Mouse (Mus musculus) liver, embryonic 15.5 days (tissue): ENCODE measurements around the gene Tradd. TPM values are rescaled to one million over a fixed set of nuclear protein-coding genes. Genes with fewer than 3 reads are reported as not detected.

Experiments used
- ATAC-seq: fragments of 200-750 bp; cut with Nextera tagmentation; 2 replicates; pipeline ENCODE4 v1.8.0; 2017; ENCODE audit warnings: moderate number of reproducible peaks, mild to moderate bottlenecking, moderate library complexity; ENCODE audit not compliant: insufficient read depth
- H3K27ac ChIP-seq: fragments of 300-500 bp; sonication (generic); replicated peaks from 2 replicates; pipeline ENCODE4 v1.5.1; 2015; ENCODE audit warnings: mild to moderate bottlenecking, inconsistent platforms
- H3K27me3 ChIP-seq: fragments of 300-500 bp; sonication (generic); 2 replicates; pipeline ENCODE4 v1.6.1; 2015; ENCODE audit warnings: mild to moderate bottlenecking, inconsistent platforms
- H3K36me3 ChIP-seq: fragments of 300-500 bp; sonication (generic); replicated peaks from 2 replicates; pipeline ENCODE4 v1.6.1; 2015; ENCODE audit warnings: moderate library complexity, mild to moderate bottlenecking, inconsistent platforms
- H3K4me1 ChIP-seq: fragments of 300-500 bp; sonication (generic); replicated peaks from 2 replicates; pipeline ENCODE4 v1.6.1; 2015; ENCODE audit warnings: inconsistent platforms
- H3K4me2 ChIP-seq: fragments of 300-500 bp; sonication (generic); 2 replicates; pipeline ENCODE4 v1.6.1; 2015; ENCODE audit warnings: moderate library complexity, mild to moderate bottlenecking, inconsistent platforms
- H3K4me3 ChIP-seq: fragments of 300-500 bp; sonication (generic); replicated peaks from 2 replicates; pipeline ENCODE4 v1.5.1; 2015; ENCODE audit warnings: mild to moderate bottlenecking, inconsistent platforms
- H3K9ac ChIP-seq: fragments of 300-500 bp; sonication (generic); 2 replicates; pipeline ENCODE4 v1.6.1; 2015; ENCODE audit warnings: moderate library complexity, mild to moderate bottlenecking, inconsistent platforms
- H3K9me3 ChIP-seq: fragments of 300-500 bp; sonication (generic); replicated peaks from 2 replicates; pipeline ENCODE4 v1.6.1; 2016; ENCODE audit warnings: inconsistent platforms
- WGBS: fragments of 180-500 bp; shearing (Covaris S2); methylation state at CpG from one replicate; pipeline ENCODE4 v1.1.7; 2015; ENCODE audit warnings: mixed read lengths; ENCODE audit not compliant: insufficient replicate concordance; 5-methylcytosine and 5-hydroxymethylcytosine counted together
- polyA plus RNA-seq: library from polyadenylated mRNA; unstranded; fragments of >200 nt; fragmentation: Nextera tagmentation; extraction: Ambion mirVana; gene quantifications from 2 replicates; pipeline ENCODE4 v1.2.1, GENCODE M21; 2015

Gene Tradd
- polyA plus RNA-seq = 14.9 and 15.5 TPM in 2 replicates

DNA sequence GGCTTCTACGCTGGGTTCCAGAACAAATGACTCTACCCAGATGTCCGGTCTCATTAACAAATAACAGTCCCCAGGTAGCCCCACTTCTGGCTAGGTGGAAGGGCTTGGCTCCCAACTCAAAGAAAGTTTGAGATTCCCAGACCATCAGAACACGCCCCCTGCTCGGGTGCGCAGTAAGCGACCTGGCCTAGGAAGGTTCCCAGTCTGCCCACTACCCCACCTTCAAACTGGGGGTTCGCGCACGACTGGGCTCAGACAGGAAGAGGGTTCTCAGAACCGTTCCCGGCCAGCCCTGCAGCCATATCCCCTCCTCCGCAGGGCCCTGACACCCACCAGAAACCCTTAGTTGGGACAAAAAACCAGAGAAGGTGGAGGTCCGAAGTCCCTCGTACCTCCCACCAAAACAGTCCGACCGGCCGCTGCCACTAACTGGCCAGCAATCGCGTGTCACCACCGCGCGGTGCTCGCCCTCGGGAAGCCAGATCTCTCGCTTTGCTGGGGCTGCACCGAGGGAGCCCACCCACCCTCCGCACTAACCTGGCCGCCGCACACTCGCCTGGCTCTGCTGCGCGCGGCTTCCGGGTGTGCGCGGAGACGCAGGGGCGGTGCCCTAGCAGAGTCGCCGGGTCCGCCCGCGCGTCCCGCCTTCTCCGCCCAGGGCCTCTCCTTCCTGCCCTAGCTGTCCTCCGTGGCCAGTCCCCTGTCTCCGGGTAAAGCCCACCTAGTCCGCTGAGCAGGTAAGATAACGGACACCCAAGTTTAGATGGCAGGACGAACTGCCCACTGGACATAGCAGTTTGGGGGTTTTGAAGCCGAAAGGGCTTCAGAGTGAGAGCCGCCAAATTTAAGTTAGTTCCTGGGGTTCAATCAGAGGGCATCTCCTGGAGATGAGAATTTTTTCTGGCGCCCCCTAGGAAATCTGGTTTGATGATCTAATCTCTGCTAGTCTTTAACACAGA lies at the start of gene Tradd, which contains the start of gene Fbxl8:
TSS of gene Tradd (minus strand) at position 586 of the 959 bp plus-strand sequence.
TSS of gene Fbxl8 (plus strand) at position 625 of the 959 bp plus-strand sequence.
- ATAC-seq = peak; percentile 81
- Histone ChIP-seq H3K4me2 (peak within 1 kb of the TSS; percentile 97), H3K9me3 (no peaks in the 10 kb centered on the region), H3K4me1 (peaks cover 67% of the 10 kb centered on the region), H3K9ac (peak within 1 kb of the TSS; percentile 80), H3K27me3 (peaks cover 93% of the 10 kb centered on the region), H3K36me3 (no peaks in the 10 kb centered on the region), H3K27ac (peak within 1 kb of the TSS; percentile 31; the same call in 1 of the 2 replicates), H3K4me3 (peak within 1 kb of the TSS; percentile 74)
- WGBS = 1% methylated on average over 54 of the region's 54 CpGs

DNA sequence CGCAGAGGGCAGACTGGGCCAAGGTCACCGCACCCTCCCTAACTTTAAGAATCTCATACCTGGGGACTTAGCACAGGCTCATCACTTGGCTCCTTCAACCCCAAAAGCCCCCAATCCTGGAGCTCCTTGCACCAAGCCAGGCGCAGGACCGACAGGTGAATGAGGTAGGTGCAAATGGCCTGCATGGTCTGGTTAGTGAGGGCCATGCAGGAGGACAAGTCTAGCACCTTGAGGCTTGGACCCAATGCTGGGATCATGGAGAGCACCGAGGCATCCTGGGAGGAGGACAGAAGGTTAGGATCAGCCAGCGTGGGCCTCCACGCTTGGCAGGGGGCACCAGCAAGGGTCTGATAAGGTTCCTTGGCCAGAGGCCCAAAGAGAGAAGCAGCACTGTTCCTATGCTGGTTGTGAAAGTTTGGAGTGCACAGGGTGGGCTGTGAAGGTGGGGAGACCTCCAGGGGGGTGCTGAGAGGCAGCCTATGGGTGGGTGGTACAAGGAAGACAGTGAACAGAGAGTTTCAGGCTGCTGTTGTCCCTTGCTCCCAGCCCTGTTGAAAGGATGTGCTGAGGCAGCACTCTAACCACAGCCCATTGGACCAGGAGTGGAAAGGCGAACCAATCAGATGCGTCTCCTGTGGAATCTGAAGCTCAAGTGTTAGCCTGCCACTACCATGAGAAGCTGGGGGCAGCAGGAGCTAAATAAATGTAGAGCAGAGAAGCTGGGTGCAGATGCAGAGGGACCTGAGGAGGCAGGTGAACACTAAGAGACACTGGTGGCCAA lies 49.4 kb upstream of the Tradd start:
- peak overlapping the region; percentile 35; the same call in 1 of the 2 replicates for H3K9ac ChIP-seq
- H3K27ac ChIP-seq = peak overlapping the region; percentile 60
- H3K4me2 ChIP-seq = peak overlapping the region; percentile 54
- H3K4me1 ChIP-seq = peaks cover 59% of the 10 kb centered on the region
- ATAC-seq = peak; percentile 22
- no peaks in the 10 kb centered on the region for H3K9me3 ChIP-seq
- H3K27me3 ChIP-seq = no peaks in the 10 kb centered on the region
- H3K36me3 ChIP-seq = peaks cover 100% of the 10 kb centered on the region
- H3K4me3 ChIP-seq = no peak overlapping the region
- WGBS = 72% methylated on average over 9 of the region's 9 CpGs

- ATAC-seq = peak; percentile 60
- Histone ChIP-seq H3K9me3 (no peaks in the 10 kb centered on the region), H3K4me3 (no peak overlapping the region), H3K4me2 (peak overlapping the region; percentile 54), H3K27me3 (no peaks in the 10 kb centered on the region), H3K9ac (peak overlapping the region; percentile 35; the same call in 1 of the 2 replicates), H3K27ac (peak overlapping the region; percentile 60), H3K36me3 (peaks cover 100% of the 10 kb centered on the region), H3K4me1 (peaks cover 51% of the 10 kb centered on the region)
- WGBS = 52% methylated on average over 8 of the region's 8 CpGs
These were observed 48.6 kb upstream of the Tradd start for GRCm38 (mm10) chr8:105312891-105313481.

DNA sequence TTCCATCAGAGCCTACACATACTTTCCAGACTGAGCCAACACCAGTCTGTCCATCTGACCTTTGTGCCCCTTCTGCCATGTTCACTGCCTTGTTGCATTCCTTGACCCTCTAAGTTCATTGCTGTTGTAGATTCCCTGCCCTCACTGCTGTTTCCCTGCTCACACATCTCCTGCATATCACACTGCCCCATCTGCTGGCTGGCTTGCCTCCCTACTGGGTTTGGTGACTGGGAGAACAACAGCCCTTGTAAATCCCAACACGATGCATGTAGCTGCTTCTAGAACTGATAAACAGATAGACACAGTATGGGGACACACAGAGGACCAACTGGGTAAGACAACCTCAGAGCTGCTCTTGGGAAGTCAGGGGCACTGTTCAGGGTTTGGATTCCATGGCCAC lies 47.3 kb upstream of the Tradd start:
- peak overlapping the region; percentile 60 for H3K27ac ChIP-seq
- no peak overlapping the region for H3K9ac ChIP-seq
- peaks cover 100% of the 10 kb centered on the region for H3K36me3 ChIP-seq
- H3K27me3 ChIP-seq = no peaks in the 10 kb centered on the region
- 0 out of 2 replicates have a peak overlapping the region, but pooled peaks have one; percentile 0 for H3K4me2 ChIP-seq
- peaks cover 43% of the 10 kb centered on the region for H3K4me1 ChIP-seq
- no peak overlapping the region for H3K4me3 ChIP-seq
- 23% methylated on average over 1 of the region's 1 CpGs for WGBS
- no peaks in the 10 kb centered on the region for H3K9me3 ChIP-seq
- peak; percentile 52 for ATAC-seq

GRCm38 (mm10) chr8:105310118-105310517 lies 45.7 kb upstream of the Tradd start:
- Histone ChIP-seq H3K36me3 (peaks cover 100% of the 10 kb centered on the region), H3K27ac (no peak overlapping the region), H3K4me3 (no peak overlapping the region), H3K4me1 (peaks cover 55% of the 10 kb centered on the region), H3K27me3 (no peaks in the 10 kb centered on the region), H3K4me2 (no peak overlapping the region), H3K9ac (no peak overlapping the region), H3K9me3 (no peaks in the 10 kb centered on the region)
- 84% methylated on average over 8 of the region's 8 CpGs for WGBS
- no peak for ATAC-seq

GRCm38 (mm10) chr8:105309142-105309847 lies 44.9 kb upstream of the Tradd start:
- Histone ChIP-seq H3K27me3 (no peaks in the 10 kb centered on the region), H3K4me1 (peaks cover 55% of the 10 kb centered on the region), H3K9me3 (no peaks in the 10 kb centered on the region), H3K36me3 (peaks cover 100% of the 10 kb centered on the region), H3K4me3 (no peak overlapping the region), H3K9ac (no peak overlapping the region), H3K27ac (no peak overlapping the region), H3K4me2 (no peak overlapping the region)
- ATAC-seq = no peak
- WGBS = 83% methylated on average over 15 of the region's 15 CpGs

DNA sequence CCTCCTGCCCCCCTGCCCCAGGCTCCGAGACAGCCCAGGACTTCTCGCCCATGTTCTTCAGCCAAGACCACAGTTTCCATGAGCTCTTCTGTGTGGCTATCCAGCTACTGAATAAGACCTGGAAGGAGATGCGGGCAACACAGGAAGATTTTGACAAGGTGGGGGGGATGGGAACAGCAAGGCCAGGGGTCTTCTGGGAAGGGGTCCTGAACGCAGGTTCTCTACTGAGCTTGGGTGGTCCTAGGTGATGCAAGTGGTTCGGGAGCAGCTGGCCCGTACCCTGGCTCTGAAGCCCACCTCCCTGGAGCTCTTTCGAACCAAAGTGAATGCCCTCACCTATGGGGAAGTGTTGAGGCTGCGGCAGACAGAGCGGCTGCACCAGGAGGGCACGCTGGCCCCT lies 44.0 kb upstream of the Tradd start:
- 90% methylated on average over 10 of the region's 10 CpGs for WGBS
- Histone ChIP-seq H3K4me3 (no peak overlapping the region), H3K4me2 (no peak overlapping the region), H3K27ac (no peak overlapping the region), H3K4me1 (peaks cover 55% of the 10 kb centered on the region), H3K9me3 (no peaks in the 10 kb centered on the region), H3K27me3 (no peaks in the 10 kb centered on the region), H3K36me3 (peaks cover 100% of the 10 kb centered on the region), H3K9ac (no peak overlapping the region)
- ATAC-seq = no peak

DNA sequence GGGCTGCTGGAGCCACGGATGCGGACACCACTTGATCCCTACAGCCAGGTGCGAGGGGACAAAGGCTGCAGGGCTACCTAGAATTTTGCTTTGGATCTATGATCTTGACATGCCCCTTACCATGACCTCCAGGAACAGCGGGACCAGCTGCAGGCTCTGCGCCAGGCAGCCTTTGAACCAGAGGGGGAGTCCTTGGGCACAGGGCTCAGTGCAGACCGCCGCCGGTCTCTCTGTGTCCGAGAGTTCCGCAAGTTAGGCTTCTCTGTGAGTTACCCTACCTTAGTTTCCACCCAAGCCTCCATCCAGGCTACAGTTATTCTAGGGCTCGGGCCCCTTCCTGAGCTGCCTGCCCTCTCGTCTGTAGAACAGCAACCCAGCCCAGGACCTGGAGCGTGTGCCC lies 43.3 kb upstream of the Tradd start:
- ATAC-seq = no peak
- 91% methylated on average over 13 of the region's 13 CpGs for WGBS

GRCm38 (mm10) chr8:105306146-105306691 lies 41.8 kb upstream of the Tradd start:
- H3K9ac ChIP-seq = peak overlapping the region; percentile 33; the same call in 1 of the 2 replicates

More for the DNA sequence above, 43.3 kb upstream of the Tradd start:
- Histone ChIP-seq H3K9me3 (no peaks in the 10 kb centered on the region), H3K36me3 (peaks cover 100% of the 10 kb centered on the region), H3K27ac (no peak overlapping the region), H3K4me3 (no peak overlapping the region), H3K4me2 (no peak overlapping the region), H3K4me1 (peaks cover 55% of the 10 kb centered on the region), H3K27me3 (no peaks in the 10 kb centered on the region), H3K9ac (no peak overlapping the region)

More at GRCm38 (mm10) chr8:105306146-105306691, 41.8 kb upstream of the Tradd start:
- no peaks in the 10 kb centered on the region for H3K9me3 ChIP-seq
- 75% methylated on average over 5 of the region's 5 CpGs for WGBS
- peaks cover 54% of the 10 kb centered on the region for H3K4me1 ChIP-seq
- H3K4me3 ChIP-seq = peak overlapping the region; percentile 43
- H3K27ac ChIP-seq = peak overlapping the region; percentile 98
- H3K36me3 ChIP-seq = peaks cover 100% of the 10 kb centered on the region
- no peaks in the 10 kb centered on the region for H3K27me3 ChIP-seq
- no peak for ATAC-seq
- H3K4me2 ChIP-seq = peak overlapping the region; percentile 80
